Mouse (Mus musculus): ENCODE data around the gene Prdm10. TPM values are rescaled to one million over a fixed set of nuclear protein-coding genes. Genes with fewer than 3 reads are reported as not detected.

Gene Prdm10
- polyA plus RNA-seq, 1 experiment: 1.9 TPM

DNA sequence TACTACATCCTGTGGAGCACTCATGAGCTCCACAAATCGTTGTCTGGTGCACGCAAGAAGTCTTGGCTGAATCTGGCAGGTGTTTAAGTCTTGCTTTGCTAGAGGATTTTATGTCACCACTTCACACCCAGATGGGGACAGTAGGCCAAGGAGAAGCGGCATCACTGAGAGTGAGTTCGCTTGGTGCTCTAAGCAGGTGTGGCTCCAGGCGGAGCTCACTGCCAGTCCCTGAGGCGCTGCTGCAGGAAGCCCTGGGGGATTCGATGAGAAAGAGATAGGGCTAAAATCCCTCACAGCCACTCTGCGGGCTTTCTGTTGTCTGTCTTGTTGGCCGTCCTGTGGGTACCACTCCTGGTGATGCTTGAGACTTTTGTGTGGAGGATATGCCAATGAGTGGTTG is 149.7 kb downstream of the Prdm10 start:
- Histone ChIP-seq H3K4me3 (no peak overlapping the region), H3K36me3 (ENCODE audit: control insufficient read depth, insufficient read depth) (no peaks in the 10 kb centered on the region), H3ac (ENCODE audit: control insufficient read depth, insufficient read length) (no peak overlapping the region), H3K4me2 (ENCODE audit: low read depth) (no peak overlapping the region), H3K79me2 (ENCODE audit: control insufficient read depth, insufficient read depth) (no peaks in the 10 kb centered on the region), H3K27me3 (ENCODE audit: control insufficient read depth, insufficient read depth, insufficient read length) (no peaks in the 10 kb centered on the region)
- TF ChIP-seq POLR2A (IDR thresholded peaks at IDR 0.05; ENCODE audit: insufficient read length, low read depth): no peak
- TF ChIP-seq REST (IDR thresholded peaks at IDR 0.05; ENCODE audit: insufficient read depth, insufficient read length): no peak
- TF ChIP-seq SRF (IDR thresholded peaks at IDR 0.05; ENCODE audit: control insufficient read depth, insufficient read length, low read depth): no peak
- no peak for TF ChIP-seq TCF3 (IDR thresholded peaks at IDR 0.05; ENCODE audit: insufficient read length, low read depth)
- no peak for TF ChIP-seq MYOG (IDR thresholded peaks at IDR 0.05; ENCODE audit: control insufficient read depth in 1 of 3, insufficient read depth in 1 of 3, insufficient read length in 2 of 3, low read depth in 2 of 3)
- no peak for TF ChIP-seq POLR2AphosphoS2 (IDR thresholded peaks at IDR 0.05; ENCODE audit: insufficient read length, low read depth)
- TF ChIP-seq MAX (IDR thresholded peaks at IDR 0.05; ENCODE audit: low read depth): no peak
- TF ChIP-seq CEBPB (IDR thresholded peaks at IDR 0.05; ENCODE audit: insufficient read depth, poor library complexity, severe bottlenecking): no peak
- TF ChIP-seq USF1 (IDR thresholded peaks at IDR 0.05; ENCODE audit: low read depth): no peak
- no peak for TF ChIP-seq E2F4 (IDR thresholded peaks at IDR 0.05; ENCODE audit: insufficient read depth)
- TF ChIP-seq MYOD1 (IDR thresholded peaks at IDR 0.05; ENCODE audit: control insufficient read depth in 1 of 3, insufficient read length in 2 of 3, low read depth in 2 of 3): no peak
- TF ChIP-seq TCF12 (IDR thresholded peaks at IDR 0.05; ENCODE audit: insufficient read depth, poor library complexity, severe bottlenecking): no peak

Other genes with a start within 250 kb of the Prdm10 start
- gene Zbtb44, start 249.9 kb upstream of the Prdm10 start, polyA plus RNA-seq (2012; fragmentation: generic; extraction: Trizol): 4.0 TPM
- 0.02 TPM for gene St14, start 148.7 kb upstream of the Prdm10 start, polyA plus RNA-seq (2012; fragmentation: generic; extraction: Trizol)
- gene Aplp2, start 68.7 kb upstream of the Prdm10 start, polyA plus RNA-seq (2012; fragmentation: generic; extraction: Trizol): 65.7 TPM
- 7.8 TPM for gene Nfrkb, start 105.7 kb downstream of the Prdm10 start, polyA plus RNA-seq (2012; fragmentation: generic; extraction: Trizol)
- gene Tmem45b, start 183.9 kb downstream of the Prdm10 start, polyA plus RNA-seq (2012; fragmentation: generic; extraction: Trizol): not detected

All from myocyte (in vitro differentiated cells).